Mouse (Mus musculus) adrenal gland, postnatal 36 days (tissue): ENCODE measurements around the gene Kif1b. TPM values are rescaled to one million over a fixed set of nuclear protein-coding genes. Genes with fewer than 3 reads are reported as not detected.

Experiments
- DNase-seq, 2 experiments: peaks; one replicate each; pipeline ENCODE4 v3.0.0; 2021; ENCODE audit warnings: mixed read lengths in 1 of 2
- long read RNA-seq, 2 experiments: library from polyadenylated mRNA; stranded (forward); transcript quantifications; one replicate each; pipeline ENCODE4 v2.0.0; 2021; ENCODE audit warnings: borderline sequencing depth in 2 of 2
- total RNA-seq, 2 experiments: library from RNA; stranded (reverse); gene quantifications; 2 replicates each; pipeline ENCODE4 v1.2.3; 2021

Kif1b gene
- 100 to 1,000 TPM; 129 to 168 TPM for total RNA-seq
- long read RNA-seq, experiment 1, full-length matches to known transcripts = 14 of 40 reads
- long read RNA-seq, experiment 1, partial matches to known transcripts = 8 of 40 reads
- long read RNA-seq, experiment 1, other reads (novel, unspliced or antisense) = 18 of 40 reads
- long read RNA-seq, experiment 2, partial matches to known transcripts = 0 of 4 reads
- long read RNA-seq, experiment 2, other reads (novel, unspliced or antisense) = 4 of 4 reads

- DNase-seq = peak; percentile 98 to 99
Measured at GRCm38 (mm10) chr4:149307596-149308490, at the start of gene Kif1b. Kif1b (minus strand) TSS chr4:149307693.

DNA sequence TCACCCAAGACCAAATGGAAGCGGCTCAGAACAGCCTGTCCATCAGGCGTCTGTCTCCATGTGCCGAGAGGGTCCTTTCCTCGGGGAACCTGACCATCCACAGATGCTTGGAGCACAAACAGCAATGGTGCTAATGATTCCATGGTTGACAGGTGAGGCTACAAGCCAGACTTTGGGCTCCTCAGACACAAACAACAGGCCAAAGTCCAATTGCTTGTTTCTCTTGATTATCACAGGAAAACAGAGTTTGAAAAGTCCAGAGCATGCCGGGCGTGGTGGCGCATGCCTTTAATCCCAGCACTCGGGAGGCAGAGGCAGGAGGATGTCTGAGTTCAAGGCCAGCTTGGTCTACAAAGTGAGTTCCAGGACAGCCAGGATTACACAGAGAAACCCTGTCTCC, 47.2 kb upstream of the Kif1b start:
- no peak for DNase-seq

DNA sequence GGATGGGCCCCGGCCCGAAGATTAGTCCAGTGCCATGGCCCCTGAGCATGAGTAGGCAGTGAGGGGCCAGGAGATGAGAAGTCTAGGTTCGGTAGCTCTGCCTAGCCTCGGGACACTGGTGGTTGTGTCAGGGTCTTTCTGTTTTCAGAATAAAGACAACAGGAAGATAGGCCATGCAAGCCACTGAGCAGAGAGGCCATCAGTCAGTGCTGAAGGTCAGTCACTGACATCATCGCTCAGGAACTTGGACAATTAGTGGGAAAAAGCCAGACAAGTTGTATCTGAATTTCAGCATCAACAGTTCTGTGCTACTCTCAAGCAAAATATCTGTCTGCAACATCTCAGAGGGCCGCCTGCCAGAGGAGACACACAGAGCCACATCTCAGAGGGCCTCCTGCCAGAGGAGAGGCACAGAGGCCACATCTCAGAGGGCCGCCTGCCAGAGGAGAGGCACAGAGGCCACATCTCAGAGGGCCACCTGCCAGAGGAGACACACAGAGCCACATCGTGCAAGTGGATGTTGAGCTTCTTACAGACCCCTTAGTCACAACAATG, 44.2 kb upstream of the Kif1b start:
- DNase-seq = peak; percentile 66 to 75

DNA sequence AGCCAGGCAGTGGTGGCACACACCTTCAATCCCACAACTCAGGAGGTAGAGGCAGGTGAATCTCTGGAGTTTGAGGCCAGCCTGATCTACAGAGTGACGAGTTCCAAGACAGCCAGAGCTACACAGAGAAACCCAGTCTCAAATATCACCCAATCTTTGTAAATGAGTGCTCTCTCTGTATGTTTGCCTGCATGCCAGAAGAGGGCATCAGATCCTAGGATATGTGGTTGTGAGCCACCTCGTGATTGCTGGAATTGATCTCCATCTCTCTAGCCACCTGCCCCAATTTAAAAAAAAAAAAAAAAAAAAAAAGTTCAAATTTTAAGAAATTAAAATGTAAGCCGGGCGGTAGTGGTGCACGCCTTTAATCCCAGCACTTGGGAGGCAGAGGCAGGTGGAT, 41.5 kb upstream of the Kif1b start:
- DNase-seq = no peak

- DNase-seq = no peak
Measured at GRCm38 (mm10) chr4:149345873-149346272, 38.4 kb upstream of the Kif1b start.

GRCm38 (mm10) chr4:149344311-149344710, 36.8 kb upstream of the Kif1b start:
- no peak for DNase-seq

GRCm38 (mm10) chr4:149340680-149341079, 33.2 kb upstream of the Kif1b start:
- no peak for DNase-seq

DNA sequence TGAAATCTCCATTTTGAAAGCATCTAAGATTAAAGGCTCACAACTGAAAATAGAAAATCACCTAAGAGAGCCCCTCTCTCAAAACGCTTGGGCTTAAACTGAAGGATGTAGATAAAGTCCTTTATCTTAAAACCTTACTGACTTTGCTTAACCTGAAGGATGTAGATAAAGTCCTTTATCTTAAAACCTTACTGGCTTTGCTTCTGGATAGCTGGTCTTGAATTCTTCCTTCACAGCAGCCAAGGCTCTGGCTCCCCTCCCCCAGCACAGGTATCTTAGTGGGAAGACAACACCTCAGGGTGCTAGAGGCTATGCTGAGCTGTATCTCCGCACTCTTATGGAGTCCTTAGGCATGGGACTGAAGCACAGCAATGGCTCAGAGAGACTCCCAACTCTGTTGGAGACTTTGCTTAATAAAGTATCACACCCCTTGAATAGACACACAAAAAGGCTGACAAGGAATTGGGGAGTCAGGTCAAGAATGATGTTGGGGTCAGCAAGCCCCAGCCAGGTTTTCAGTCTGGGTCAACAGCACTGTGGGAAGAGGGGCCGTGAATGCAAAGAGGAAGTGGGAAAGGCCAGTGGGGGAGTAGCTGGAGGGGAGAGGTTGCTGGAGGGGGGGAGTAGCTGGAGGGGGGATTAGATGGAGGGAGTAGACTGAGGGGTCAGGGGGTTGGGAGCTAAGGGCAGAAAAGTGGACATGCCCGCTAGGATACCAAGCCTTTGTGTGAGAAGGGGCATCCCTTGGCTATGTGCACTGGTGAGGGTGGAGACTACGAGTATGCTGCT, 32.1 kb upstream of the Kif1b start:
- no peak for DNase-seq

- DNase-seq = no peak
Measured at GRCm38 (mm10) chr4:149338137-149338536, 30.6 kb upstream of the Kif1b start.

- no peak for DNase-seq
Measured at GRCm38 (mm10) chr4:149337353-149337752, 29.9 kb upstream of the Kif1b start.

DNA sequence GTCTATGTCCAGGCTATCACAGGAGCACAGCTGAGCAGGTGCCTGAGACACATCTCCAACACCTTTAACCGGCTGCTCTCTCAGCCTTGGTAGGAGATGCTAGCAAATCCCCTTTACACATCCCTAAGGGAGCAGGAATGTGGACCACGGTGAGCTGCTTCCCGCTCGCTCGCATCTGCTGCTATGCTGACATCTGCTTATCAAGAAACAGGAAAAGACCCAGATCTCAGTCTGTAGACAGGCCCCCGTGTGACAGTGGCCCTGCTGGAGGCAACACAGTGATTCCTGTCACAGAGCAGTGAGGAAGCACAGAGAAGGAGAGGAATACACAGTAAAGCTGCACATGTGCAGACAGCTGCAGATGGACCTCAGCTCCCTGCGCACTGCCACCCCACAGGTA, 28.8 kb upstream of the Kif1b start:
- no peak for DNase-seq

- DNase-seq = no peak
Measured at GRCm38 (mm10) chr4:149334881-149335280, 27.4 kb upstream of the Kif1b start.

DNA sequence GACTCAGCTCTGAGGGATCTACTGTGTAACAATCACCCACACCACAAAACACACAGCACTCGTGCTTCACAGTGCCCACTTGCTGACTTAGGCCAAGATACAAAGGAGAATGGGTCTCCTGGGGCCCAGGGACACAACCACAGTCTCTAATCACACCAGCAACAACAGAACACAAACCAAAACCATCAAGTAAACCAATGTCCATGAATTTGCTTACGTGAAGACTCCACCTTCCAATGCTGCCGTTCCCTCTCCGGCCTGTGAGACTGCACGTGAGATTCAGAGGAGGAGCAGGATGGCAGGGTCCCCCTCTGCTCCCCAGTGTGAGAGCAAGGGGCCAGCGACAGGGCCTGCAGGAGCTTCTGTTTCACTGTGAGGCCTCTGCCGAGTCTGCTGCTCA, 25.2 kb upstream of the Kif1b start:
- DNase-seq = no peak

- DNase-seq = no peak
Measured at GRCm38 (mm10) chr4:149330495-149330894, 23.0 kb upstream of the Kif1b start.

GRCm38 (mm10) chr4:149328735-149329134, 21.2 kb upstream of the Kif1b start:
- no peak for DNase-seq

DNA sequence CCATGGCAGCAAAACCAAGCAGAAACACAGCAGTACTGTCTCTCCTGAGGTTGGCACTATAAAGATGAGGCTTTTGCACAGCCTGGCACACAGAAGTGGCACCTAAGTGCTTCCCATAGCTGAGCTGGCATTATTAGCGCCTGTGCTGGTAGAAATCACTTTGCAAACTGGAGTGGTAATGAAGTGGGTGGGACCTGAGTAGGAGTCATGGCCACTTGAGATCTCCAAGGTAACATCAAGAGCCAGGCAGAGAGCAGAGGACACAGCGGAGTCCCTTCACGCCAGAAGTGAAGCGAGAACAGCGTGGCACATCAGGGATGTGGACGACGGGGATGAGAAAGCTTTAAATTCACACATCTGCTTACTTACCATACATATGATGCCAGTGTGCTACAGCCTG, 19.8 kb upstream of the Kif1b start:
- no peak for DNase-seq

GRCm38 (mm10) chr4:149325411-149326162, 18.1 kb upstream of the Kif1b start:
- peak; percentile 81 for DNase-seq

- no peak for DNase-seq
Measured at GRCm38 (mm10) chr4:149323730-149324129, 16.2 kb upstream of the Kif1b start.

DNA sequence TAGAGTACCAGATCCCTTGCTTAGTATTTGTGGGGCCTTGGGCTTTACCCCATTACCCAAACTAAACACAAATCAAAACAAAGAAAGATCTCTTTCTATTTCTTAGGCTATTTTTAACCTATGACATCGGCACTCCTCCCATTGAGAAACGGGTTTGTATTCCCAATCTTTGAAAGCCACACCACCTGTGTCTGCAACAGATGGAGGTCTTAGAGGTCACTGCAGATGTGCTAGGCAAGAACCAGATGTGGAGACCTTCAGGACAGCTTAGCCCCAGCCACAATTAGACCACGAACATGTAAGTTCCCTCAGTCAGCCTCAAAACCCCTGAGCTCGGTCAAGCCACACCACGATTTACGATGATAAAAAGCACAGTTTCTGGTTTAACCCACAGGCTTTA, 15.2 kb upstream of the Kif1b start:
- DNase-seq = no peak

- no peak for DNase-seq
Measured at GRCm38 (mm10) chr4:149322286-149322685, 14.8 kb upstream of the Kif1b start.

- no peak for DNase-seq
Measured at GRCm38 (mm10) chr4:149319088-149319487, 11.6 kb upstream of the Kif1b start.

DNA sequence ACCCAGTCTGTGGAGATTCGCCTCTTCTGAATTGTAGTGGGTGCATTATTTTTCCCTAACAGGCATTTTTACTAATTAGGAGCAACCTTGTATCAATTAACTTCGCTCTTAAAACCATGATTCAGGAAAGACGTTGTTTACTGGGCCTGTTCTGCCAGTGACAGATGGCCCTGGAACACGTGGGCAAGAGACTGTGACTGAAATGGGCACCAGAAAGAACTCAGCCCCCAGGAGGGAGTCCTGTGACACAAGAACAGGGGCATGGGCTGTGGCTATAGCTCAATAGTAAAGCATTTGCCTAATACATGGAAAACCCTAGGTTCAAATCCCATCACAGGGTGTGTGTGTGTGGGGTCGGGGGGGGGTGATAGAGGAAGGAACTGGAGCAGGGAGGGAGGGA, 9.9 kb upstream of the Kif1b start:
- no peak for DNase-seq
